Mouse (Mus musculus): ENCODE measurements around the gene Rnf181.

Gene Rnf181

DNA sequence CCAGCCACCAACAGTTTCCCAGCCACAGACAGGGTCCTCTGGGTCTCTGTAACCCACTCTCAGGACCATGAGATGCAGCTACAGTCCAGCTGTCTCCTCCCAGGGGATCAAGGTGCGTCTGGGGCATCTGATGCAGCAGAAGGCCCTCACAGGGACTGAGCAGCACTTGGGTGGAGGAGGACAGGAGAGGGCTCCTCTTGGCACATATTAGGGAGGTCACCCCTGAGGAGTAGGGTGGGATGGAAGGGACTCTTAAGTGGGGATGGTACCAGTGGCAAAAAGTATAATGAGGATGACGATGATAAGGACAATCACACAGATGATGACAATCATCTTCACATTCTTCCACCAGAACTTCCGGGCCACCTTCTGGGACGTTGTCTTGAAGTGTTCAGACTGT lies 18.5 kb upstream of the Rnf181 start:
- DNase-seq (ENCODE audit: low read depth, low spot score), result no peak

DNA sequence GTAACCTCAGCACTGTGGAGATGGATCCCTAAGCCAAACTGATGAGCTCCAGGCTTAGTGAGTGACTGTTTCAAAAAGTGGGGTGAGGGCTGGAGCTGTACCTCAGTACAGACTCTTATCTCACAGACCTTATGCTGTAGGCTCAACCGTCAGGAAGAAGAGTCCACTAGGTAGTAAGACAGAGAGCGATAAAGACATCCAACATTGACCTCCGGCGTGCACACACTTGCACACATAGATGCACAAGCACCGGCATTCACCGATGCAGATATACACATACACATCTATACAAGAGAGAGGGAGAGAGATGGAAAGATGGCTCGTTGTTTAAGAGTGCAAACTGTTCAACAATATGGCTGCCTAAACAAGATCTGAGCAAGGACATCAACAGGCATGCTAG lies 17.2 kb upstream of the Rnf181 start:
- DNase-seq (ENCODE audit: low read depth, low spot score), result no peak

DNA sequence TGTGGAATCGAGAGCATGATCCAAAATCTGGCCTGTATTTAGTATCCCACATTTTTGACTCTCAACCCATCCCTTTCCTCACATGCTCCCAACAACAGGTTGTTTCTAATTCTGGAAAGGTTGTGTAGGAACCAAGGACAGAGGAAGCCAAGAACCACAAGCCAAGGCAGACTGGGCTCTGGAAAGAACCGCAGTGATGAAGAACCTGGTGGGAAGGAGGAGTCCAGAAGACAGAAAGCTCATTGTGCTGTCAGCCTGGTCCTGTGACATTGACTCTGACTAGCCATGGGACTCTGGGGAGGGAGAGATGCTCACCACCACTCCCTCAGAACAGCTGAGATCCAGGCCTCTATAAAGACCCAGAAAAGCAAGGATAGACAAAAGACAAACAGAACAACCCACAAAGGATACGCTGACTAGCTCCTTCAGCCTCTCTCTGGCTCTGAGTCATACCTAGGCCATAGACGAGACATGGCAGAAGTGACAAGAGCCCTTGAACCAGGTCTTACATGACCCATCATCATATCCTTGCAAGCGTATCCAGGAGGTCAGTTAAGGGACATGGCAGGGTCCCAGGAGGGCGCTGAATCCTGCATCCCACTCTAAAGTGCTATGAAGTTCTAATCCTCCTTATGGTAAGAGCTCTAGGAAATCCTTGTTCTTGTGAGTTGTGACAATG lies 16.5 kb upstream of the Rnf181 start:
- DNase-seq (ENCODE audit: low read depth, low spot score), result no peak

DNA sequence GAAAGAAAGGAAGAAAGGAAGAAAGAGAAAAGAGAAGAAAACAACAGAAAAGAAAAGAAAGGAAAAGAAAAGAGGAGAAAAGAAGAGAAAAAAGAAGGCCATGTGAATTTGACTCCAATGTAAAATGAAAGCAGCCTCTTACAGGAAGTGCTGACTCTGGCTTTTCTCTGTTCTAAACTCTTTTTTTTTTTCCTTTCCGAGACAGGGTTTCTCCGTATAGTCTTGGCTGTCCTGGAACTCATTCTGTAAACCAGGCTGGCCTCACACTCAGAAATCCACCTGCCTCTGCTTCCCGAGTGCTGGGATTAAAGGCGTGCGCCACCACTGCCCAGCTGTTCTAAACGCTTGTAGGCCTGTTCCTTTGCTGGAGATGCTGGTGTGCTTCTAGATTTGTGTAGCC lies 15.7 kb upstream of the Rnf181 start:
- DNase-seq (ENCODE audit: low read depth, low spot score), result no peak

DNA sequence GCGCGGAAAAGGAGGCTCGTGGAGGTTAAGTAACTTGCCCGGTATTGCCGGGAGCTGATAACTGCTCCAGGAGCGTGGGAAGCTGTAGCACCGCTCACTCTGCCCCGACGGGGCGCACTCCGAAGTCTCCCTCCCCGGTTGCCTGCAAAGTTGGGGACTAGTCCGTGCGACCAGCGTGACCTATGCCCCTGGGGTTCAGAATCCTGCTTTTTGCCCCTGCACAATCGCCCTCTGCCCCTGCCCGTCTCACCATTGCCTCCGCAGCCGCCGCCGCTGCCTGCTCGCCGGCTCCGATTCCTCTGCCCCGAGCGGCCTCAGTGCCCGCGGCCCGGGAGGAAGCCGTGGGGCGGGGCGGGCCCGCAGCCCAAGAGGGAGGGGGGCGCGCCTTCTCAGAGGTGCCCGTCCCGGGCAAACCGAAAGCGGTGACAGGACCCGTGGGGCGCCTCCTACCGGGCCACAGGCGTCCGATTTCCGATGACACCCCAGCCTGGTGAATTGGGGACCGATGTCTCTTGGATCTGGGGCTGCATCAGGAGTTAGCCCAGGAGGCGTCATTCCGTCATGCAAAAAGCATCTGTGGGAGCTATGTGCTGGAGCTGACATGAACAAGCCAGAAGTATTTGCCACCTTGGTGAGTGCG lies 13.5 kb upstream of the Rnf181 start, which contains the start of gene Vamp5:
Gene Vamp5 (minus strand): TSS at position 338 of the 640 bp plus-strand sequence.
- peak; percentile 79 for DNase-seq (ENCODE audit: low read depth, low spot score)

DNA sequence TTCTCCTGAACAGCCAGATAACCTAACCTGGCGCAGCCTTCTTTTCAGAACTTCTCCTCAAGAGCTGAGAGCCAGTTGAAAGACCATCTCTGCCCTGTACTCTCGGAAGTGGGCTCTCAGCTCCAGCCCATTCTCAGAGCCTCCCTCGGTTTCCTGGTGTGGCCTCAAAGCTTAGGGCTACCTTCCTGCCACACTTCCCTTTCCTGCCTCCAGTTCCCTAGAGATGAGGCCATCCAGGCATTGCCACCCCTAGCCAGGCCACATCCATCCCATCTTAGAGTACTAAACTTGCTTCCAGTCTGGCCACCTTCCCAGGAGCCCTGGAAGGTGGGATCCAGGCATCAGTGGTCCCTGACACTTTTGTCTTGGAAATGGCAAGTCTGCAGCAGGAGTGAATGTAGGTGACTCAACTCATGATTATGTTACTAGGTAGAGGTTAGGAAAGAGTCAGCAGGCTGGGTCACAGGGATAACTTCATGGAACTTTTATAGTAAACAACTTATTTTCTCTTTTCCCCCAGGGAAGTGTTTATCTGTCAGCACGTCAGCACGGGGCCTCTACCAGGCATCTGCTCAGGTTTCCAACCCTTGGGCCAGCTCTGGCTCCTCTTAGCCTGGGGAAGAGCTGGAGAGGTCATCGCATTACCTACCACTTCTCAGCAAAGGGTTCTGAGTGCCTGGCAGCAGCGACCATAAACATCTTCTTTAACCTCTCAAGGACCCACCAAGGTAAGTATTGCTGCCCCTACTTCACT lies 12.8 kb upstream of the Rnf181 start:
- DNase-seq (ENCODE audit: low read depth, low spot score), result peak; percentile 25

DNA sequence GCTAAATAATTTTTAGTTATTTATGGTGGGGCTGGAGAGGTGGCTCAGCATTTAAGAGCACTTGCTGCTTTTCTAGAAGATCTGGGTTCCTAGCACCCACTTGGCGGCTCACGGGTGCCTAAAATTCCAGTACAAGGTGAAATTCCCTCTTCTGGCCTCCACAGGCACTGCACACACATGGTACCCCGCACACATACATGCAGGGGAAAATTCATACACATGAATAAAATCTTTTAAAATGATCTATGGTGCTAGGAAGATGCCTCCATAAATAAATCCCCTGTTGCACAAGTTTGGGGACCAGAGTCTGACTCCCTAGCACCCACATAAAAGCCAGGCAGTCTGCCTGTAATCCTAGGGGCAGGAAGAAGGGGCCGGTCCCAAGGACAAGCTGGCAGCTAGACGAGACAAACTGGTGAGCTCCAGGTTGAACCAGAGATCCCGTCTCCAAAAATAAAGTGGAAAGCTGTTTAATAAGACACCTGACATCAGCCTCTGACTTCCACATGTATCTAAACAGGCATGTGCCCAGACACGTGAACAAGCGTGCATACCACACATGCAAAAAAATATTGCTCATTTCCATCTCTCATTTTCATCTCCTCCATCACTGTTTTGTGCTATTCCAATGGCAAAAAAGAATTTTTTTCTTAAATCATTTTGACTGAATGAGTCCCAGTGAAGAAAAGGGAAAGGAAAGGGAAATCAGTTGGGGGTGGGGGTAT lies 11.9 kb upstream of the Rnf181 start:
- DNase-seq (ENCODE audit: low read depth, low spot score), result no peak

DNA sequence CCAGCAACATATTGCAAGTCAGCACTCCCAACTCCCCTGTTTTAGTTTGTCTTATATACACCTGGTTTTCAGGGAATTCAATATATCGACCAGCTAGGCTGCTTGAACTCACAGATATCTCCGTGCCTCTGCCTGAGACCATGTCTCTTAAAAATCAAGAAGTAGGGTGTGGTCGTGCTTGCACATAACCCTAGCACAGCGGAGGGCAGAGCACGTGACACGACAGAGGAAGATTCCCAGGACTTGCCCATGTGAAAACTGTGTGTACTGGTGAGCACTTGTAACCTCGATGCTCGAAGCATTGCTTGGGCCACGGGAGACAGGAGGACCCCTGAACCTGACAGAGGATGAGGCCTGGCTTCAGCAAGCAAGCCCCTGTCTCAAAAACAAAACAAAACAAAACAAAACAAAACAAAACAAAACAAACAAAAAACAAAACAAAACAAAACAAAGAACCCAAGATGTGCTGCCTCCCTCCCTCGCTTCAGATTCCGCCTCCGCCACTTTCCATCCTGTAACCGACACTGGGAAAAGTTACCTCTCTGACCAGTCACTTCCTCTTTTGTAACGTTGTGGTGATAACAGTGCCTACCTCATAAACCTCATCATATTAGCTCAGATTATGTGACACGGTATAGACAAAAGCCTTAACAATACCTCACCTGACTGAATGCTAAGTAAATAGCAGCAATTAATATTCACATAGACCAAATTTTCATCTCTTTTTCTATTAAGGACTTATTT lies 8.2 kb upstream of the Rnf181 start:
- DNase-seq (ENCODE audit: low read depth, low spot score), result no peak

DNA sequence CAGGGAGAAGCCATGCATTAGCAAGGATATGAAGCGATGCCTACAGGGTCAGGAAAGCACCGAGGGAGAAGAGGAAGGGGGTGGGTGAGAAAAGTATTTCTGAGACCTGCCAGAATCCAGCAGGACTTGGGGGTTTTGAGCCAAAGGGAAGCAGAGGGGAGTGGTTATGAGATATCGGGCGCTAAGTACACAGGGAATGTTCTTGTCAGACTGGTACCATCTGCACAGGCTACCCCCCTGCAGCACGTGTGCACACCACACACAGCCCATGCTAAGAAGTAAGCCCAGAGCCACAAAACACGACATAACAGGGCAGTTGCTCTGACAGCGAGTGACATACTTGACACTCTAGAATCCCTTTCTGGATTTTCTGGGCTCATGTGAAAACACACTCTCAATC lies 7.5 kb upstream of the Rnf181 start:
- DNase-seq (ENCODE audit: low read depth, low spot score), result no peak

DNA sequence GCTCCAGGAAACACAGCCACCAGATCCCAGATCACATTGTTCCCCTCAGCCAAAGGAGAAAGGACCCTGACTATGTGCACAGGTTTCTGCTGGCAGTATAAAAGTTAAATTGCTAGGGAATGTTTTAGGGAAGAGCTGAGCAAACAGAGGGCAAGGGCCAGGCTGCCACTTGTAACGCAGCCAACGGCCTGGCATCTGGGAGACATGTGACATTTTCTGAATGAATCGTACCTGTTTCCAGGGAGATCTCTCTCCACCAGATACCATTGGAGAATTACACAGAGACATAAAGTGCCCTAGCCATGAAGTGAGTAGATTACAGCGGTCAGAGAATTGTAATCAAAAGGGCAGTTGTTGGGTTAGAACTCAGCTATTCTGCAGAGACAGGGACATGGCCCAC lies 6.4 kb upstream of the Rnf181 start:
- no peak for DNase-seq (ENCODE audit: low read depth, low spot score)

DNA sequence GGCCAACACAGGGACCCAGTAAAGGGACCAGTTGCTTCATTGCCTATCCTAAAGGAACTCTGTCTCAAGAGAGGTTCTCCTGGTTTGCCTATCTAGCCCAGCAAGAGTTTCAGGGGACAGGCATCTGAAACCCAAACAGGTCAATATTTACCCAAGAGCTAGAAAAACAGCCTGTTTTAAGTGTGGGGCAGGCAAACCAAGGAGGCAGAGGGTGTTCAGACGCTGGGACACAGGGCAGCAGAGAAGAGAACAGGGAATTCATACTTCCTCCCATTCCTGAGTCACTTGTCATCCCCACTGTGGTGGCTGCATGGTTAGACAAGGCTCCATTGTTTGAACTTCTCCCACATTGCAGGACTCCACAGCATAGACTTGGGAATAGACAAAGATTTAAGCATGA lies 4.8 kb upstream of the Rnf181 start:
- no peak for DNase-seq (ENCODE audit: low read depth, low spot score)

DNA sequence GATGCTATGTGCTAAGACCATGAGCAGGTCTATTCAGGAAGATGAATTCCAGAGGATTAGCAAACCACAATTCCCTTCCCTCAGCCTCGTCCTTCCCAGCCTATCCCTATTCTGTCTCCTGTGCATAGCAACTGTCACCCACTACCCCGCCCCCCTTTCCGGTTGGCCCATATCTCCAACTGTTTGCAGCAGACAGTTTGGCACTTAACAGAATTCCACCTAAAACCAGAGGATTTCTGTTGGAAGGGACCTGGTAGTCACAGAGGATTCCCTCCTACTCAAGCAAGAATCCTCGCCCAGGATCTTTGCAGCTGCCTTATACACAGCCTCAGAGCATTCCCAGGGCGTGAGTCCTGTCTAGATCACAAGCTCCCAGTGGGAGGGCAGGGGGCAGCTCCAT lies 4.4 kb upstream of the Rnf181 start:
- no peak for DNase-seq (ENCODE audit: low read depth, low spot score)

DNA sequence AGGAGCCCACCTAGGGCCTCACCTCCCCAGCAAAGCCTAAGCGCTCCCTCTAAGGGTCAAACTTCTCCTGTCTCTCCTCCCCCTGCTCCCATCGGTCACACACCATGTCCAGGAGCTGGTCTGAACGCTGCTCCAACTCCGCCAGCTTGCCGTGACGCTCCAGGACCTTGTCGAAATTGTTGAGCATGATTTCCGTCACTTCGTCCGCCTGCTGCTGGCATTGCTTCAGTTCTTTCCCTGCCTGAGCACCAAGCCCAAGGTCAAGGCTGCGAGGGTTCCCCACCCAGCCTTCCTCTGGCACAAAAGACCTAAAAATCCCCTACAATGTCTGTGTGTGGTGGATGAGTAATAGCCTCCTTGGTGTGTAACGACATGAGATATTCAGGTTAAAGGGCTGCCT lies 3.3 kb upstream of the Rnf181 start:
- no peak for DNase-seq (ENCODE audit: low read depth, low spot score)

DNA sequence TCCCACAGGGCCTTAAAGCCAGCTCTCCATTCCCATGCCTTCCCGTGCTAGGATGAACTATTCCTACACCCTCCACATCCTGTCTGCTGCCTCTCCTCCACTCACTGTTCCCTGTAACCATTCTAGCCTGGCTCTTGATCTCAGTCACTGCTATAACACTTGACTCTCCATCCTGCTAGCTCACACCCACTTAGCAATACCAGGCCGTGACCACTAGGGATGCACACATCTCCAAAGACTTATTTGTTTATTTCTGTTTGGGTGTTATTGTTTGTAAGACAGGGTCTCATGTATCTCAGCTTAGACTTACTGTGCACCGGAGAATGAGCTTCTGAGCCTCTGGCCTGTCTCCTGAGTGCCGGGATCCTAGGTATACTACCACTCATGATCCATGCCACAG lies 2.8 kb upstream of the Rnf181 start:
- DNase-seq (ENCODE audit: low read depth, low spot score), result no peak

DNA sequence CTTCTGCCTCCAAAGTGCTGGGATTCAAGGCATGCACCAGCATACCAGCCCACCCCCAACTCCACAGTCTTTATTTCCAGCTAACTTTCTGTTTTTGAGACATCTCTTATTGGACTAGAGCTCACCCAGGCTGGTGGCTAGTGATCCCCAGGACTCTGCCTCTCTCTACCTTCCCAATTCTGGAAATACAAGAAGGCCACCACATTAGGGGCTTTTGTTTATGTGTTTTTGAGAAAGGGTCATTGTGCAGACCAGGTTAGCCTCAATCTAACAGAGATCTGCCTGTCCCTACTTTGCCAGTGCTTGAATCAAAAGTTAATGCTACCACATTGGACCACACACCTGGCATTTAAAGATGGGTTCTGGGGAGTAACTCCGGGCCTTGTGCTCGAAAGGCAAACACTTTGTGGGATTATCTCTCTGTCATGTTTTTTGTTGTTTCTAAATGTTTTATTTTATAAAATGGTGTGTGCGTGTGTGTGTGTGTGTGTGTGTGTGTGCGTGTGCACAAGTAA lies 761 bp upstream of the Rnf181 start:
- no peak for DNase-seq (ENCODE audit: low read depth, low spot score)

DNA sequence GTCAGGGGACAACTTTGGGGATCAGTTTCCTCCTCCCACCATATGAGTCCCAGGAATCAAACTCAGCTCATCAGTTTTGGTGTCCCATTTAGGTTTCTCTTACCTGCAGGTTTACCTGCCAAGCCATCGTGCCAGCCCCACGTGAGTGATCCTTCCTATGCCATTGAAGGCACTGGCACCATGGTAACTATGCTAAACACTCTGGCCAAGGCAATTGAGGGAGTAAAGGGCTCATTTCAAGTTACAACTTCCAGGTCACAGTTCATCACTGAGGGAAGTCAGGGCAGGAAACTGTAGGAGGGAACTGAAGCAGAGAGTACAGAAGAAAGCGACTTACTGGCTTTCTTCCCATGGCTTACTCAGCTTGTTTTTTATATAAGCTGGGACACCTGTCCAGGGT lies 452 bp downstream of the Rnf181 start:
- DNase-seq (ENCODE audit: low read depth, low spot score), result no peak

DNA sequence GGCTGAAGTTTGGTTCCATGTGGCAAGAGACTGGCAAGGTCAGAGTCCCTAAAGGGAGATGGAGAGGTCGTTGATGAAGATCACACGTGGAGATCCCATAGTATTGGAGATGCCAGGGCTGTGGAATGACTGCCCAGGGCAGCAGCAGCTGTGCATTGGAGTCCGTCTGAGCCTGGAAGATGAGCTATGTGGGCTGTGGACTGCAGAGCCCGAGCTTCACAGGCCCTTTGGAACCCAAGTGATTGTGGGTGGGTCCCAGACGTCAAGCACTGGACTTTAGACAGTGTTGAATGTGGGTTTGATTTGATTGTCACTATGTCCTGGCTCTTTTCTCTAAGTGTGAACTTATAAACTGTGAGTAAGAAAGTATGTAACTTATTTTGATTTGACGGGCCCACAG lies 1.8 kb downstream of the Rnf181 start:
- DNase-seq (ENCODE audit: low read depth, low spot score), result no peak

DNA sequence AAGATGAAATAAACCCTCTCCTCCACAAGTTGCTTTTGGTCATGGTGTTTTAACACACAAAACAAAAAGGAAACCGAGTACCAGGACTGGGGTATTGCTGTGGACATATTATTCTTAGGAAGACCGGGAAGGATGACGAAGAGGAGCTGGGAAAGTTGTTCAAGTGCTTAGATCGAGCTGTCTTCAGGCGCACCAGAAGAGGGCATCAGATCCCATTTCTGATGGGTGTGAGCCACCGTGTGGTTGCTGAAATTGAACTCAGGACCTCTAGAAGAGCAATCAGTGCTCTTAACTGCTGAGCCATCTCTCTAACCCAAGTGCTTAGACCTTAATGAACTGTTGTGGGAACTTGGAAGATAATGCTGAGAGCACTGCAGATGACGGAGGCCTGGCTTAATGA lies 2.7 kb downstream of the Rnf181 start:
- no peak for DNase-seq (ENCODE audit: low read depth, low spot score)

DNA sequence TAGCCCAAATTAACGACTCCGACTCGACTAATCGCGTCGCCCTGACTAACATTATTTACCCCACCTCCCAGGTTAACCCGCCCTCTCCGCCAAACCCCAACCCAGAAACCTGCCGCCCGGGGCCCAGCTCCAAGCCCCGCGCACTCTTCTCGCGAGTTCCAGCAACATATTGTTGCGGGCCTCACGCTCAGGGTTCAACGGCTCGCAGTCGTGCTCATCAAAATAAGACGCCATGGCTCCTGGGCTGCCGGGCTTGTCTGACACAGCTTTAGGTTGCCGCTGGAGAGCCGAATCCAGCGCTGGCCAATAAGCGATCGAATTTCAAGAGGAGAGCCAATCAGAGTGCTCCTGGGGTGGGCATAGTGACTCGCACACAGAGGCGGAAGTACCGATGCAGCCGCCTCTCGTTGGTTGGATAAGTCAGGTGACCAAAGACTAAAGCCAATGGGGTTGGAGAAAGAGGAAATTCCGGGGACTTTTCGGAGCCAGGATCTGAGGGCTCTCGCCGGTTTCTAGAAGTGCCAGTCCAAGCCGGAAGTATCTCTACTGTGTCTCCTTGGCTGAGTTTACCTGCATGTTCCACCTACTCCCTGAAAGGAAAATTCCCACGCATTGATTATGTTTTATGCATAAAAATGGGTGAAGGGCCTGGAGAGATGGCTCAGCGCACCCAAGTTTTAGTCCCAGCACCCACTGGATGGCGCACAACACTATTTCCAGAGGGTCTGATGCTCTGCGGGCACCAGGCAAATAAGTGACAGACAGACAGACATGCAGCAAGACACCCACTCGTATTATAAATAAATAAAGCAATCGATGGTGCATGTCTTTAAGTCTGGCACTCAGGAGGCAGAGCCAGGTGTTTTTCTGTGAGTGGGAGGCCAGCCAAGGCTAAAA lies 4.4 kb downstream of the Rnf181 start:
- DNase-seq (ENCODE audit: low read depth, low spot score), result peak; percentile 90

DNA sequence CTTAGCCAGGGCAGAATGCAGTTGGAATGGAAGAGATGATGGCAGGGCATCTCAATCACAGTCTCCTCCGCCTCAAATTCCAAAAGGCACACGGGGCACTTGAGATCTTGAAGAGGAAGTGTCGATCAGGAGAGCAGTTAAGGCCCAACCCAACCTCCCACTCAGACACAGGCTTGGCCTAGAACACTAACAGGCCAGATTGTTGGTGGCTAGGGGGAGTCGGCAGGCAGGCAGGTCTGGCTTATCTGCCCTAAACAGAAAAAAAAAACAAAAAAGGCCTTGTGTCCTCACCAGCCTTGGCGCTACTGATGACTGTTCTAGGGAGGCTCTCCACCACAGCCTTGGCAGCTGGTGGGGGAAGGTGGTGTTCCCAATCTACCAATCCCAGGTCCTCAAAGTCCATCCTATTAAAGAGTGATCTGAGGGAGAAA lies 5.6 kb downstream of the Rnf181 start:
- no peak for DNase-seq (ENCODE audit: low read depth, low spot score)

Measured in A20 (cell line).